Mouse (Mus musculus) naive thymus-derived CD4-positive, alpha-beta T cell, adult 2 months (primary cell): ENCODE data around the gene Celf2.

ENCODE experiments used
- DNase-seq: peaks from one replicate; pipeline ENCODE4 v3.0.0-alpha.2; 2011; ENCODE audit warnings: low read depth

The Celf2 gene

GRCm38 (mm10) chr2:7083489-7084090, 425.8 kb downstream of the Celf2 start:
- DNase-seq, result no peak

- no peak for DNase-seq
Measured at GRCm38 (mm10) chr2:7082376-7083025, 426.9 kb downstream of the Celf2 start.

- DNase-seq, result no peak
Measured at GRCm38 (mm10) chr2:7080794-7081783, 428.3 kb downstream of the Celf2 start.

- DNase-seq, result no peak
Measured at GRCm38 (mm10) chr2:7080086-7080485, 429.3 kb downstream of the Celf2 start.

GRCm38 (mm10) chr2:7079390-7079789, 430.0 kb downstream of the Celf2 start:
- DNase-seq, result no peak

GRCm38 (mm10) chr2:7073730-7074129, 435.6 kb downstream of the Celf2 start:
- DNase-seq, result no peak

GRCm38 (mm10) chr2:7072344-7073265, 436.8 kb downstream of the Celf2 start:
- DNase-seq, result no peak

GRCm38 (mm10) chr2:7069458-7069857, 439.9 kb downstream of the Celf2 start:
- no peak for DNase-seq

- no peak for DNase-seq
Measured at GRCm38 (mm10) chr2:7068281-7068680, 441.1 kb downstream of the Celf2 start.

- no peak for DNase-seq
Measured at GRCm38 (mm10) chr2:7063574-7064192, 445.7 kb downstream of the Celf2 start.

- DNase-seq, result no peak
Measured at GRCm38 (mm10) chr2:7060490-7061105, 448.8 kb downstream of the Celf2 start.

- DNase-seq, result no peak
Measured at GRCm38 (mm10) chr2:7056401-7056800, 453.0 kb downstream of the Celf2 start.

GRCm38 (mm10) chr2:7055958-7056357, 453.4 kb downstream of the Celf2 start:
- no peak for DNase-seq

- DNase-seq, result no peak
Measured at GRCm38 (mm10) chr2:7051090-7051489, 458.3 kb downstream of the Celf2 start.

- no peak for DNase-seq
Measured at GRCm38 (mm10) chr2:7046155-7046554, 463.2 kb downstream of the Celf2 start.

GRCm38 (mm10) chr2:7045531-7045930, 463.8 kb downstream of the Celf2 start:
- no peak for DNase-seq

GRCm38 (mm10) chr2:7043770-7044459, 465.4 kb downstream of the Celf2 start:
- no peak for DNase-seq

GRCm38 (mm10) chr2:7040940-7041339, 468.4 kb downstream of the Celf2 start:
- DNase-seq, result no peak

- DNase-seq, result no peak
Measured at GRCm38 (mm10) chr2:7038991-7039390, 470.4 kb downstream of the Celf2 start.

GRCm38 (mm10) chr2:7031389-7031788, 478.0 kb downstream of the Celf2 start:
- DNase-seq, result no peak
